Mouse (Mus musculus): ENCODE measurements around the gene Rmdn3. TPM values are rescaled to one million over a fixed set of nuclear protein-coding genes. Genes with fewer than 3 reads are reported as not detected.

Rmdn3 gene
- polyA plus RNA-seq, 1 experiment, result 17.6 TPM

DNA sequence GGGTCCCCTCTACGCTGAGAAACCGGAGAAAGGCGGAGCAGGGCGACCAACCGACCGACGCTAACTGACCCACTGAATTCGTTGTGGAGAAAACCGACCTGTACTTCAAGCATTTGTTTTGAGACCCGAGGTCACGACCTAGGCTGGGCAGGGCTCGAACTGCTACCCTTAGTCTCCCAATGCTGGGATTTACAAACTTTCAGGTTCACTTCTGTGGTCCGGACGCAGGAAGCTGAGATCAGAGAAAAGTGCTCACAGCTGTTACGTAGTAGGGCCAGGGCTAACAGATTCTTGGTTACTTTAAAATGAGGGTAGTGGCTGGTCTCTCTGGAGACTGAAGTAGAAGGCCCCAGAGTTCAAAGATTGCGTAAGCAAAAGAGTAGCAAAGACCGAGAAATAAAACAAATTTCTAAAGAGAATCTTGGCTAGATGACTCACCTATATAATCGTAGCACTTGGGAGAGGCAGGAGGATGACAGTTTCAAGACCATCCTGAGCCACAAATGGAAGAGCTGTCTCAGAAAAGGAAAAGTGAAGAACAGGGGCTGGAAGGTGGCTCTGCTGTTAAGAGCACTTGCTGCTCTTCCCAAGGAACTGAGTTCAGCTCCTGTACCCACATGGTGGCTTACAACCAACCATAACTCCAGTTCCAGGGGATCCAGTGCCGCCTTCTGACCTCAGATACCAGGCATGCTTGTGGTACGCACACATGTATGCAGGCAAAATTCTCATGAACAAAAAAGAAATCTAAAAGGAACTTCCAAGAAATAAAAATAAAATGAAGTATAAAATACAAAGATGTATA, 43.5 kb downstream of the Rmdn3 start:
- DNase-seq, result no peak
- WGBS, result 6% methylated on average over 20 of the region's 20 CpGs
- no peak for TF ChIP-seq POLR2A (IDR thresholded peaks at IDR 0.05; ENCODE audit: borderline replicate concordance, extremely low read depth, low read depth, low read length)
- TF ChIP-seq CTCF (IDR thresholded peaks at IDR 0.05; ENCODE audit: insufficient read depth, low read length), result no peak

GRCm38 (mm10) chr2:119112438-119113112, 44.3 kb downstream of the Rmdn3 start, which contains the start of gene Rad51:
Rad51 (plus strand) TSS chr2:119112793.
- Histone ChIP-seq H3K4me1 (ENCODE audit: control insufficient read depth, insufficient read depth, low read length) (0 out of 2 replicates have a peak, but pooled peaks cover 2% of the 10 kb centered on the region), H3K4me3 (replicated peaks; ENCODE audit: extremely low read depth, low read depth, low read length) (peak within 1 kb of the TSS; percentile 77)
- DNase-seq, result peak; percentile 91
- WGBS, result under 1% methylated on average over 51 of the region's 51 CpGs
- TF ChIP-seq POLR2A (IDR thresholded peaks at IDR 0.05; ENCODE audit: borderline replicate concordance, extremely low read depth, low read depth, low read length) (peak; percentile 80; the same call in 1 of the 2 replicates), CTCF (IDR thresholded peaks at IDR 0.05; ENCODE audit: insufficient read depth, low read length) (no peak)

More for the DNA sequence above, 43.5 kb downstream of the Rmdn3 start:
- 0 out of 2 replicates have a peak, but pooled peaks cover 2% of the 10 kb centered on the region for H3K4me1 ChIP-seq (ENCODE audit: control insufficient read depth, insufficient read depth, low read length)
- no peak overlapping the region for H3K4me3 ChIP-seq (replicated peaks; ENCODE audit: extremely low read depth, low read depth, low read length)

- 75% methylated on average over 3 of the region's 3 CpGs for WGBS
- TF ChIP-seq CTCF (IDR thresholded peaks at IDR 0.05; ENCODE audit: insufficient read depth, low read length), result no peak
- no peak for TF ChIP-seq POLR2A (IDR thresholded peaks at IDR 0.05; ENCODE audit: borderline replicate concordance, extremely low read depth, low read depth, low read length)
- no peak for DNase-seq
- 0 out of 2 replicates have a peak, but pooled peaks cover 2% of the 10 kb centered on the region for H3K4me1 ChIP-seq (ENCODE audit: control insufficient read depth, insufficient read depth, low read length)
- H3K4me3 ChIP-seq (replicated peaks; ENCODE audit: extremely low read depth, low read depth, low read length), result no peak overlapping the region
Measured at GRCm38 (mm10) chr2:119111060-119111459, 45.8 kb downstream of the Rmdn3 start.

GRCm38 (mm10) chr2:119108554-119108953, 48.3 kb downstream of the Rmdn3 start:
- DNase-seq, result peak; percentile 5

DNA sequence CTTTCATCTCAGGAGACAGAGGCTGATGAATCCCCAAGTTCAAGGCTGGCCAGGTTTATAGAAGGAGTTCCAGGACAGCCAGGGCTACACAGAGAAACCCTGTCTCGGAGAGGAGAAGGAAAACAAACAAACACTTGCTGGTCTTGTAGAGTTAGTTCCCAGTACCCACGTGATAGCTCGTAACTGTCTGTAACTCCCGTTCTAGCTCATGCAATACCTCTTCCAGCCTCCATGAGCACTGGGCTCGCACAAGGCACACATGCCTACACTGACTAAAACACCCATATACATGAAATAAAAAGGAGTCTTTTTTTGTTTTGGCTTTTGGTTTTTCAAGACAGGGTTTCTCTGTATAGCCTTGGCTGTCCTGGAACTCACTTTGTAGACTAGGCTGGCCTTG, 50.3 kb downstream of the Rmdn3 start:
- DNase-seq, result no peak
- Histone ChIP-seq H3K4me3 (replicated peaks; ENCODE audit: extremely low read depth, low read depth, low read length) (no peak overlapping the region), H3K4me1 (ENCODE audit: control insufficient read depth, insufficient read depth, low read length) (no peaks in the 10 kb centered on the region)
- no peak for TF ChIP-seq POLR2A (IDR thresholded peaks at IDR 0.05; ENCODE audit: borderline replicate concordance, extremely low read depth, low read depth, low read length)
- TF ChIP-seq CTCF (IDR thresholded peaks at IDR 0.05; ENCODE audit: insufficient read depth, low read length), result no peak
- WGBS, result 76% methylated on average over 5 of the region's 5 CpGs

More at GRCm38 (mm10) chr2:119108554-119108953, 48.3 kb downstream of the Rmdn3 start:
- 0 out of 2 replicates have a peak, but pooled peaks cover 2% of the 10 kb centered on the region for H3K4me1 ChIP-seq (ENCODE audit: control insufficient read depth, insufficient read depth, low read length)
- WGBS, result 58% methylated on average over 4 of the region's 4 CpGs
- no peak for TF ChIP-seq CTCF (IDR thresholded peaks at IDR 0.05; ENCODE audit: insufficient read depth, low read length)
- no peak for TF ChIP-seq POLR2A (IDR thresholded peaks at IDR 0.05; ENCODE audit: borderline replicate concordance, extremely low read depth, low read depth, low read length)
- no peak overlapping the region for H3K4me3 ChIP-seq (replicated peaks; ENCODE audit: extremely low read depth, low read depth, low read length)

DNA sequence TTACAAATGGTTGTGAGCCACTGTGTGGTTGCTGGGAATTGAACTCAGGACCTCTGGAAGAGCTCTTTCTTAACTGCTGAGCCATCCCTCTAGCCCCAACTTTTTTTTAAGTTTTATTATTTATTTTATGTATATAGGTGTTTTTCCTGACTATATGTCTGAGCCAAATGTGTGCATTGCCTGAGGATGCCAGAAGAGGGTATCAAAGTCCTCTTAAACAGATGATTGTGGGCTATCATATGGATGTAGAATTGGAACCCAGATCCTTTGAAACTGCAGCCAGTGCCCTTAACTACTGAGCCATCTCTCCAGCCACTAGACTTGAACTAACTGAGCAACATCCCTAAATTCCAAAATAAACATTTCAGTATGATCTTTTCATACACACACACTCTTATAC, 55.3 kb downstream of the Rmdn3 start:
- Histone ChIP-seq H3K4me3 (replicated peaks; ENCODE audit: extremely low read depth, low read depth, low read length) (no peak overlapping the region), H3K4me1 (ENCODE audit: control insufficient read depth, insufficient read depth, low read length) (no peaks in the 10 kb centered on the region)
- no peak for DNase-seq
- TF ChIP-seq CTCF (IDR thresholded peaks at IDR 0.05; ENCODE audit: insufficient read depth, low read length), result no peak
- TF ChIP-seq POLR2A (IDR thresholded peaks at IDR 0.05; ENCODE audit: borderline replicate concordance, extremely low read depth, low read depth, low read length), result no peak

Other genes with a start within 250 kb of the Rmdn3 start
- gene Chst14, start 230.5 kb downstream of the Rmdn3 start, polyA plus RNA-seq (2012; rRNA removed), result 22.3 and 28.4 TPM in 2 replicates
- gene Ccdc32, start 127.6 kb downstream of the Rmdn3 start, polyA plus RNA-seq (2012; rRNA removed), result 5.8 and 7.5 TPM in 2 replicates
- gene Rpusd2, start 122.2 kb downstream of the Rmdn3 start, polyA plus RNA-seq (2012; rRNA removed), result 3.2 and 3.5 TPM in 2 replicates
- 0.03 and 0.12 TPM in 2 replicates for gene Knl1, start 109.9 kb downstream of the Rmdn3 start, polyA plus RNA-seq (2012; rRNA removed)
- 0.76 and 1.4 TPM in 2 replicates for gene Rad51, start 44.2 kb downstream of the Rmdn3 start, polyA plus RNA-seq (2012; rRNA removed)
- 25.7 and 27.2 TPM in 2 replicates for gene Gchfr, start 10.7 kb upstream of the Rmdn3 start, polyA plus RNA-seq (2012; rRNA removed)
- 0.06 and 0.76 TPM in 2 replicates for gene Gm14137, start 17.5 kb upstream of the Rmdn3 start, polyA plus RNA-seq (2012; rRNA removed)
- gene Zfyve19, start 51.6 kb upstream of the Rmdn3 start, polyA plus RNA-seq (2012; rRNA removed), result 29.8 and 36.1 TPM in 2 replicates
- gene Dnajc17, start 51.8 kb upstream of the Rmdn3 start, polyA plus RNA-seq (2012; rRNA removed), result 2.7 and 4.1 TPM in 2 replicates
- gene Ppp1r14d, start 72.9 kb upstream of the Rmdn3 start, polyA plus RNA-seq (2012; rRNA removed), result 1.1 and 1.9 TPM in 2 replicates
- gene Spint1, start 80.3 kb upstream of the Rmdn3 start, polyA plus RNA-seq (2012; rRNA removed), result 47.7 and 51.0 TPM in 2 replicates
- 1.6 and 3.0 TPM in 2 replicates for gene Rhov, start 114.2 kb upstream of the Rmdn3 start, polyA plus RNA-seq (2012; rRNA removed)
- 24.1 and 25.9 TPM in 2 replicates for gene Vps18, start 131.7 kb upstream of the Rmdn3 start, polyA plus RNA-seq (2012; rRNA removed)
- gene Dll4, start 168.8 kb upstream of the Rmdn3 start, polyA plus RNA-seq (2012; rRNA removed), result 114 TPM in 2 replicates
- gene Chac1, start 194.2 kb upstream of the Rmdn3 start, polyA plus RNA-seq (2012; rRNA removed), result 9.2 and 10.7 TPM in 2 replicates